Mouse (Mus musculus) adrenal gland, adult 2 months (tissue): Measurements from ENCODE around the gene Epdr1. TPM values are rescaled to one million over a fixed set of nuclear protein-coding genes. Genes with fewer than 3 reads are reported as not detected.

ENCODE experiments used
- DNase-seq: peaks from one replicate; pipeline ENCODE4 v3.0.0; 2021
- long read RNA-seq: library from polyadenylated mRNA; stranded (forward); transcript quantifications from one replicate; pipeline ENCODE4 v2.0.0, GENCODE M21; 2021
- polyA plus RNA-seq: library from polyadenylated mRNA; depleted of rRNA; stranded (reverse); fragments of >200 nt; gene quantifications from 2 replicates; pipeline ENCODE4 v1.2.3, GENCODE M21; 2012; rRNA removed
- total RNA-seq, 2 experiments: library from RNA; stranded (reverse); gene quantifications; 2 replicates each; pipeline ENCODE4 v1.2.3; 2021

The Epdr1 gene
- total RNA-seq, result 10 to 100 TPM; 21.5 to 30.5 TPM
- polyA plus RNA-seq, result 48.3 and 51.6 TPM in 2 replicates
- long read RNA-seq, transcript Epdr1-201 (3 exons, 2,363 nt), result major isoform, 36 of 37 reads
- long read RNA-seq, partial matches to known transcripts, result 0 of 37 reads
- long read RNA-seq, other reads (novel, unspliced or antisense), result 1 of 37 reads

GRCm38 (mm10) chr13:19619216-19619927, at the start of gene Epdr1:
Gene Epdr1 (minus strand): TSS chr13:19619927.
- DNase-seq, result peak; percentile 82

DNA sequence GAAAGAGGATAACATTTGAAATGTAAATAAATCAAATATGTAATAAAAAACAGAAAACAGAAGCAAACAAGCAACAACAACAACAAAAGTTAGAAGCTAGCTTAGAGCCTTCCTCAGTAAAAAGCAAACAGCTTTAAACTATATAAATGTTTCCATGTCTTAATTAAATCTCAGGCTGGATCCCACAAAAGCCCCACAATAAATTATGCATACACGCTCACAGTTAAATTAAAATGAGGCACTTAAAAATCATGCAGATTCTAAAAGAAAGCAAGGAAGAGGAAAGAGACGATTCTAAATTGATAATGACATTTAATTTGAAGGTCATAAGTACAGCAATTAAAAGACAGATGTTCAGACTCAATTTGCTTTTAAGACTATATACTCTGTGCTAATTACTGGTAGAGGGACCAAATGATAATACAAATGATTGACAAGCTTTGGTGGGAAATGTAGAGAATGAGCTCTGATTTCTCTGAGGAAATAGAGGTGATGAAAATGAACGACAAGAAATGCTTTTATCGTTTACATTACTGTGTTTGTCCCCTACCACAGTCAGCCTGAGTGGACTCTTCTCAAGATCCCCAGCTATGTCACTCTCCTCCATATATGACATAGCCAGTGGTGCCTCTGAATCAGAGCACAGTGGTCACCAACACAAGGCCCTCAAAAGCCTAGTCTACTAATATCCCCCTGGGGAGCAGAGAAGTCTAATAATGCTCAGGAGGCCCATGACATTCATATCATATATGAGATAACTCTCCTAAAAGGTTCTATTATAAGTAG, 48.8 kb upstream of the Epdr1 start:
- no peak for DNase-seq

DNA sequence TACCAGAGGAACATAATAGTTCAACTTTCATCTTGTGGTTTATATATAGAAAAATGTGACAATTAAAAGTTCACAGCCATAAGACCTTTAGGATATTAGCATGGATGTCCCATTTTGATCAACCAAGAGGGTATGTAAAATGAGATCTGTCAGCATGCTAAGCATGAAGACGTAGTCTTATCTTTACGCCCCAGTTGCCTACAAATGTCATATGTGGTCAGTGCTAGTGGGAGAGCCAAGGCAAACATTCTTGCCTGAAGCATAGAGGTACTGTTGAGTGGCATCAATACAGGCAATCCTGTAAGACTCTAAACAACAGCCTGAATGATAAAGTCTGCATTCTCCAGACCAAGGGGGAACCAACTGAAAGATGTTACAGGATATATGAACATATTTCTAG, 32.7 kb upstream of the Epdr1 start:
- no peak for DNase-seq

DNA sequence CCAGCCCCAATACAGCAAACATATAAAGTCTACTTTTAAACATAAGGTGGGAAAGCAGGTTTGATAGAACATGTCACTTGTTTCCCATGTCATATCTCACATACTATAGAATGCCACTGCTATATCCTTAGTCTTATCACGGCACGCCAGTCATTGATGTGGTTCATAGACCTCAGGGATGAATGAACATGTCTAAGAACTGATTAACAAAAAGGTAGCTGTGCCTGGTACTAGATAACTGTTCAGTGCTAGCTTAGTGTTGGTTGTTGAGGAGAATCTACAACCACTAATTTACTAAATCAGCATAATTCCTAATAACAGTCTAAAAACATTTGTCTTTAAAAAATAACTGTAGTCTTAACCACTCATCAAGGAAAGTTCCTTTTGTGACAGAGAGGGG, 30.1 kb upstream of the Epdr1 start:
- no peak for DNase-seq

- DNase-seq, result no peak
These were observed 24.5 kb upstream of the Epdr1 start for GRCm38 (mm10) chr13:19644225-19644624.

GRCm38 (mm10) chr13:19643519-19643918, 23.8 kb upstream of the Epdr1 start:
- no peak for DNase-seq

- DNase-seq, result no peak
These were observed 20.6 kb upstream of the Epdr1 start for GRCm38 (mm10) chr13:19640203-19640851.

- no peak for DNase-seq
These were observed 16.4 kb upstream of the Epdr1 start for GRCm38 (mm10) chr13:19636131-19636530.

DNA sequence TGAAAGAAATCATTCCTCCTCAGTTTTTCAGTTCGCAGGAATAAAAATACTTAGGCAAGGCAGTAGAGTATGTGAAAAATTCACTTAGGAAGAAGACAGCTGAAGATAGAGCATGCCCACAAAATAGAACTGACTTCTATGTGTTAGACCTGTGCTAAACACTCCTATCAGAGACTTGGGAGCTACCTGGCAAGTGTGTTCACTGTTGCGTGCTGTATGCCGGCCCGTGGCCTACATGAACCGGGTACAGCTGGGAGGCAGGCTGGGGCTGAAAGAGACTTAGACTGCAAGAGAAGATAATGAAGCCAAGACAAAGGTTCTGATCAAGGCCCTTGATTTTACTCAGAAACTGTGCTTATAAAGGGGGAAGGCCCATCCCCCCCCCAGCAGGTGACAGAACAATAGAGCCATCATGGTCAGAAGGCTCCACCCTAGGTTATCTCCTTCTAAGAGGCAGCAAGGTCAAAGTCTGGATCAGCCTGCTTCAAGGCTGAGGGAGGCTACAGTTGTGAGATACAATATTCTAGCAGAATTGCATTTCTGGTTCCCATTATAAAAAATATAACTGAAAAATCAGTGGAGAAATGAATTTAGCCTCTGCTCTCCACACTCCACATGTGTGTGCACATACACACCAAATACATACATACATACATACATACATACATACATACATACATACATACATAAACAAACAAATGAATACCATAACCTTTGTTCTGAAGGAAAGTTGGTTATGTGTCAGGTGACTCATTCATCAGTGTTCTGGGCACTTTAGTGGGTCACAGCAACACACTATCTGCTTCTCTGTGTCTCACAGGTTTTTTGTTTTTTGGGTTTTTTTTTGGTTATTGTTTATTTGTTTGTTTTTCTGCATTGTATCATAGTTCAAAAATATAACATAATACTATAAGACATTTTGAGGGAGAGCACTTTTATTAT, 11.3 kb upstream of the Epdr1 start:
- DNase-seq, result no peak

GRCm38 (mm10) chr13:19626473-19626872, 6.7 kb upstream of the Epdr1 start:
- no peak for DNase-seq

- no peak for DNase-seq
These were observed 5.0 kb upstream of the Epdr1 start for GRCm38 (mm10) chr13:19624632-19625320.

- no peak for DNase-seq
These were observed 3.6 kb upstream of the Epdr1 start for GRCm38 (mm10) chr13:19623228-19623905.

- peak; percentile 75 for DNase-seq
These were observed 3.0 kb upstream of the Epdr1 start, which contains the start of gene Sfrp4 for GRCm38 (mm10) chr13:19622573-19623227. Gene Sfrp4 (plus strand): TSS chr13:19623104.

DNA sequence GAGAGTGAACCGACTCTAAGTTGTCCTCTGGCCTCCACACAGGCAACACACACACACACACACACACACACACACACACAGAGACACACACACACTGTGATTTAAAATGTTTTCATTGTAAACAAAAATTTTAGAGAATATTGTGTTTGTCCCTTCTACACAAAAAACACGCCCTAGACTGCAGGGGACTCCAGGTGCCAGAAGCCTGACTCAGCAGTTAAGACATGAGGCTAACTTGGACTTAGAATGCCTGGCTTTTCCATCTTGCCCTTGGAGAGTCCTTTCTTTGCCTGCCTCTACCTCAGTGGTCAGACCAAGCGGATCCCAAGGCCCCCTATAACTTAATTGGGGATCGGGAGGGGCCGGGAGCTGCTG, 899 bp downstream of the Epdr1 start:
- DNase-seq, result no peak

DNA sequence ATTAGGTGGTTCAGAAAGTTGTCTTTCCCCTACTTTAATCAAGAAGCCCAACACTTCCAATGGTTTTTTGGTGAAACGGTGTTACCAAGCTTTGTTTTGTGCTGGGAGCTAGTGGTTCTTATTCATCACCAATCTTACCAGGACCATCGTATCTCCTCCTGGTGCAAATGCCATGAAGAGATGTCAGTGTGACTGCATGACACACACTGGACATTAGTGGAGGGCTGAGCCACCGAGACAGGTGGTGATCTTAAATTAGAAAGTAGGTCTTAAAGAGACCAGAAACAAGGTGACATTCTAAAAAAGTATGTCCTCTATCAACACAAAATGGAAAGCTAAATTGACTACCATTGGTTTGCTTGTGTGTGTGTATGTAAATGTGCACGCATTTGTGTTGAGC, 1.6 kb downstream of the Epdr1 start:
- no peak for DNase-seq

DNA sequence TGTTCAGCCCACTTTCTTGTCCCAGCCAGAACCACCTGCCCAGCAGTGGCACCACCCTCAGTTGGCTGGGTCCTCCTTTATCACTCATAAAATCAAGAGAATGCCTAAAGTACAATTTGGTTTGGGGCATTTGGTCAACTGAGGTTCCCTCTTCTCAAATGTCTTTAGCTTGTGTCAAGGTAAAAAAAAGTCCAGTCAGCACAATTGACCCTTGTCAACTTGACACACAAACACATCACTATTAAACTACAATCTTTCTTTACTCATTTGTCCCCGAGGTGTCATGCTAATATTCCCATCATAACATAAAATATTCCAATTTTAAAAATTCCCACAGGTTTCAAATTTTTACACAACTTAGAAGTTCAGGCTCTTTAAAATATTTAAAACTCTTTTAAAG, 5.4 kb downstream of the Epdr1 start:
- DNase-seq, result no peak

DNA sequence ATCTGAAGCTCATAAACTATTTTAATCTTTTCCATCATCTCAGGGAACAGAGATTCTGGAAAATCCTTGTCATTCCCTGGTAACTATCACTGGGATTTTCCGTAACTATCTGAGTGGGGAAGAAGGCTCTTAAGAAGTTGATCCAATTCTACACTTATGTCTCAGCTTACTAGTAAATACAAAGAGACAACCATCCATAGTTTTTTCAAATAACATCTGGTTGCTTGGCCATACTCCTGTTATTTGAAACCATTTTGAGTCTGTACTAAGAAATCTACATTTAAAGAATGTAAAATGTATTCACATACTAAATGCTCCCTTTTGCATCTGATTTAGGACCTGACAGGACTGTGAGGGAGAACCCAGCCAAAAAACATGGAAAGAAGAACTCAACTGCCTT, 6.3 kb downstream of the Epdr1 start:
- no peak for DNase-seq

- DNase-seq, result no peak
These were observed 6.8 kb downstream of the Epdr1 start for GRCm38 (mm10) chr13:19612963-19613362.

DNA sequence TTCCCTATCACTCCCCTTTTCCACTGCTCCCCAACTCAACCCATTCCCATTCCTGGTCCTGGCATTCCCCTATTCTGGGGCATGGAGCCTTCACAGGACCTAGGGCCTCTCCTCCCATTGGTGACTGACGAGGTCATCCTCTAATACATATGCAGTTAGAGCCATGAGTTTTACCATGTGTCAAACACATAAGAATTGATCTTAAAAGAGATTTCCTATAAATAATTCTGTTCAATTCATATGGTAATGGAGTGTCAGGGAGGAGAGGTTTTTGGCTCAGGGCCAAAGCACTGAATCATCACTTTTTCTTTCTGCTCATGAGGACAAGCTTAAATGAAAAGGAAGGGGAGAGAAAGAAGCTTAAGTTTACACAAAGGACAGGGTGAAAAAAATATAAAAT, 7.4 kb downstream of the Epdr1 start:
- no peak for DNase-seq

GRCm38 (mm10) chr13:19608120-19608519, 11.6 kb downstream of the Epdr1 start:
- no peak for DNase-seq
